9 mouse cellular contexts compared by ENCODE assay signal in the genomic region with DNA sequence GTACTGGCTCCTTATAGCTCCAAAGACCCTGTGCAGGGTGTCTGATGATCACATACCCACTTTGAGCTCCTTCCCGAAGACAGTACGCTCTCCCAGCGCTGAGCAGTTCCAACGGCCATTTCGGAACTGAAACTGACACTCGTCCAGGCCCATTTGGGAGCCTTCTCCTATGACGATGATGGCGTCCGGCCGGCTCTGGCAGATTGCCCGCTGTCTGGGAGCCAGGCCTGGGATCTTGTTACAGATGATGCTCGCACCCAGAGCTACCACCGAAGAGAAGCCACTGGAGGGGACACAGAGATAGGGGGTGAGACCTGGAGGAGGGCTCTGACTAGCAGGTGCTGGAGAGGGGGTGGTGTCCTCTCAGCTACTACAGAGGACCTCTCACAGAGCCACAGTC. TPM values are rescaled to one million over a fixed set of nuclear protein-coding genes. Genes with fewer than 3 reads are reported as not detected.
DNase-seq lines count a peak whose midpoint lies in the region; ATAC-seq and TF ChIP-seq lines count a peak whose summit lies in the region.
"Had no signal": no experiment of that assay in that cellular context is flagged by ENCODE, and none has a peak within 500 bp of the region (broad histone marks: within the 10 kb centered on the region; RNA-seq: fewer than 3 reads in every experiment).

No protein-coding gene starts in this region.

- H3K9me3 ChIP-seq in forebrain, embryonic 14.5 days (replicated peaks; ENCODE audit: control insufficient read depth, low read length): no peaks in the 10 kb centered on the region

- H3K4me3 ChIP-seq in kidney, adult 2 months (ENCODE audit: insufficient read depth, low read depth, low read length): no peak overlapping the region
- peak overlapping the region; percentile 74 for H3K4me3 ChIP-seq in forebrain, embryonic 14.5 days (ENCODE audit: low read depth, low read length)

- WGBS in kidney, adult 2 months: 64% methylated on average over 13 of the region's 13 CpGs
- WGBS in forebrain, embryonic 14.5 days: 70% methylated on average over 13 of the region's 13 CpGs

- H3K4me1 ChIP-seq in kidney, adult 2 months (ENCODE audit: control insufficient read depth, insufficient read depth, low read length): no peaks in the 10 kb centered on the region
- H3K4me1 ChIP-seq in forebrain, embryonic 14.5 days (ENCODE audit: control insufficient read depth, insufficient read depth, low read length): peaks cover 4% of the 10 kb centered on the region

- H3K36me3 ChIP-seq in kidney, adult 2 months (ENCODE audit: control insufficient read depth, insufficient read depth, low read length): no peaks in the 10 kb centered on the region
- peaks cover 40% of the 10 kb centered on the region for H3K36me3 ChIP-seq in forebrain, embryonic 14.5 days (ENCODE audit: control insufficient read depth, insufficient read depth, low read length)

- no peak for ATAC-seq in forebrain, embryonic 14.5 days
- ATAC-seq in megakaryocyte progenitor cell, adult 5-6 weeks (replicated peaks; ENCODE audit: poor library complexity): no peak

- DNase-seq in kidney, adult 2 months: peak; percentile 2
- no peak for DNase-seq in kidney, adult 11 months
- peak; percentile 28 for DNase-seq in brain, embryonic 14.5 days (ENCODE audit: low read depth)
- DNase-seq in forebrain, embryonic 14.5 days (ENCODE audit: low spot score): no peak
- peak; percentile 39 to 60 for DNase-seq in layer of hippocampus, postnatal 14 days (ENCODE audit: low spot score in 2 of 2)
- DNase-seq in urinary bladder, postnatal 14 days (ENCODE audit: low spot score): no peak
- DNase-seq in embryo, embryonic 11 days: no peak

- no peaks in the 10 kb centered on the region for H3K27me3 ChIP-seq in kidney, adult 2 months (replicated peaks; ENCODE audit: control insufficient read depth, insufficient read depth, low read length)
- H3K27me3 ChIP-seq in forebrain, embryonic 14.5 days (replicated peaks; ENCODE audit: control insufficient read depth, insufficient read depth, low read length): no peaks in the 10 kb centered on the region

- TF ChIP-seq CTCF in kidney, adult 2 months (conservative IDR thresholded peaks at IDR 0.05; ENCODE audit: insufficient read depth, insufficient read length, low read depth, low read length): no peak
- no peak for TF ChIP-seq CTCF in brain, embryonic 14.5 days (IDR thresholded peaks at IDR 0.05; ENCODE audit: borderline replicate concordance, extremely low read depth, insufficient read depth, insufficient read length)

- H3K9ac ChIP-seq in forebrain, embryonic 14.5 days (ENCODE audit: low read length): peak overlapping the region; percentile 88; the same call in 1 of the 2 replicates
- H3K9ac ChIP-seq: liver, embryonic 14.5 days had no signal

- no peak overlapping the region for H3K27ac ChIP-seq in kidney, adult 2 months (ENCODE audit: insufficient read depth, low read depth, low read length)
- H3K27ac ChIP-seq in forebrain, embryonic 14.5 days (ENCODE audit: low read depth, low read length): no peak overlapping the region
- H3K27ac ChIP-seq: liver, embryonic 14.5 days had no signal

- TF ChIP-seq POLR2A in kidney, adult 2 months (IDR thresholded peaks at IDR 0.05; ENCODE audit: low read depth, low read length): no peak
- no peak for TF ChIP-seq POLR2A in brain, embryonic 14.5 days (IDR thresholded peaks at IDR 0.05; ENCODE audit: borderline replicate concordance, extremely low read depth, insufficient read depth, insufficient read length, poor library complexity, severe bottlenecking)

- peak overlapping the region; percentile 97 for H3K4me2 ChIP-seq in forebrain, embryonic 14.5 days (ENCODE audit: low read length)

RNA-seq across cellular contexts. Expression of gene Wnt7a, which starts 2.5 kb away (rescaled TPM):
- polyA plus RNA-seq in kidney, adult 2 months (2012; rRNA removed): 0.03 and 0.05 TPM in 2 replicates
- polyA plus RNA-seq in brain, embryonic 14.5 days (2012; rRNA removed): 18.0 and 21.9 TPM in 2 replicates
- 19.7 and 19.9 TPM in 2 replicates for polyA plus RNA-seq in forebrain, embryonic 14.5 days (2014; fragmentation: Nextera tagmentation; extraction: Ambion mirVana)
- 10 to 100 TPM; 18.5 to 31.0 TPM for total RNA-seq in layer of hippocampus, postnatal 14 days (2021)
- total RNA-seq in megakaryocyte progenitor cell, adult 5-6 weeks (2015): not detected in 2 replicates
- total RNA-seq in megakaryocyte progenitor cell, adult 5-6 weeks (2017): not detected in 2 replicates
- polyA plus RNA-seq: liver, embryonic 14.5 days had no signal

Comparison
In these comparisons a context has a peak if more than half of its experiments do, and no peak if none do; other contexts are left out.
1. DNase-seq: peak in kidney, adult 2 months (single experiment), brain, embryonic 14.5 days (single experiment) and layer of hippocampus, postnatal 14 days (2 of 2); none in kidney, adult 11 months (single experiment), forebrain, embryonic 14.5 days (single experiment), urinary bladder, postnatal 14 days (single experiment) and embryo, embryonic 11 days (single experiment).
2. RNA of gene Wnt7a, which starts 2.5 kb away (polyA plus RNA-seq): 19.7 to 19.9 TPM in forebrain, embryonic 14.5 days and 18.0 to 21.9 TPM in brain, embryonic 14.5 days; 0.03 to 0.05 TPM in kidney, adult 2 months; every median in the first group is over 10 times any median in the second.